Mouse (Mus musculus): Measurements from ENCODE around the gene Pebp1.

- TF ChIP-seq CTCF (IDR thresholded peaks at IDR 0.05; ENCODE audit: low read depth) (no peak), EP300 (IDR thresholded peaks at IDR 0.05; ENCODE audit: low read depth) (no peak)
Measured at GRCm38 (mm10) chr5:117292547-117292946, 5.1 kb upstream of the Pebp1 start.

All from liver, postnatal 0 days (tissue).